Mouse (Mus musculus) MEL-GATA-1-ER (cell line): Measurements from ENCODE around the gene Dtd1.
A peak's percentile ranks its signal among the peaks of the same experiment; 100 is the strongest.

ENCODE experiments used
- DNase-seq: peaks from one replicate; pipeline ENCODE4 v3.0.0-alpha.2; 2012; ENCODE audit warnings: low read depth; ENCODE audit errors: extremely low read depth

Dtd1 gene

GRCm38 (mm10) chr2:144715211-144715768 lies 115.6 kb downstream of the Dtd1 start:
- DNase-seq, result no peak

GRCm38 (mm10) chr2:144716248-144716647 lies 116.6 kb downstream of the Dtd1 start:
- DNase-seq, result no peak

GRCm38 (mm10) chr2:144718273-144718672 lies 118.6 kb downstream of the Dtd1 start:
- DNase-seq, result no peak

- no peak for DNase-seq
These were observed 119.6 kb downstream of the Dtd1 start for GRCm38 (mm10) chr2:144719294-144719693.

GRCm38 (mm10) chr2:144719718-144720117 lies 120.0 kb downstream of the Dtd1 start:
- no peak for DNase-seq

GRCm38 (mm10) chr2:144720407-144720959 lies 120.8 kb downstream of the Dtd1 start:
- no peak for DNase-seq

GRCm38 (mm10) chr2:144724679-144725078 lies 125.0 kb downstream of the Dtd1 start:
- DNase-seq, result peak; percentile 3

- no peak for DNase-seq
These were observed 127.4 kb downstream of the Dtd1 start for GRCm38 (mm10) chr2:144727136-144727535.

- DNase-seq, result no peak
These were observed 130.1 kb downstream of the Dtd1 start for GRCm38 (mm10) chr2:144729776-144730175.

GRCm38 (mm10) chr2:144738161-144738560 lies 138.5 kb downstream of the Dtd1 start:
- no peak for DNase-seq

- no peak for DNase-seq
These were observed 138.9 kb downstream of the Dtd1 start for GRCm38 (mm10) chr2:144738576-144738975.

GRCm38 (mm10) chr2:144740577-144740997 lies 140.9 kb downstream of the Dtd1 start:
- DNase-seq, result no peak

- DNase-seq, result no peak
These were observed 142.3 kb downstream of the Dtd1 start for GRCm38 (mm10) chr2:144741973-144742372.

- no peak for DNase-seq
These were observed 143.6 kb downstream of the Dtd1 start for GRCm38 (mm10) chr2:144743316-144743715.

GRCm38 (mm10) chr2:144745266-144745665 lies 145.6 kb downstream of the Dtd1 start:
- no peak for DNase-seq

GRCm38 (mm10) chr2:144746046-144746783 lies 146.5 kb downstream of the Dtd1 start:
- no peak for DNase-seq

- DNase-seq, result no peak
These were observed 153.9 kb downstream of the Dtd1 start for GRCm38 (mm10) chr2:144753604-144754003.

GRCm38 (mm10) chr2:144755016-144755415 lies 155.3 kb downstream of the Dtd1 start:
- no peak for DNase-seq

- no peak for DNase-seq
These were observed 161.0 kb downstream of the Dtd1 start for GRCm38 (mm10) chr2:144760666-144761065.

GRCm38 (mm10) chr2:144763706-144764105 lies 164.0 kb downstream of the Dtd1 start:
- DNase-seq, result no peak

- DNase-seq, result no peak
These were observed 164.6 kb downstream of the Dtd1 start for GRCm38 (mm10) chr2:144764116-144764788.

GRCm38 (mm10) chr2:144765219-144765618 lies 165.5 kb downstream of the Dtd1 start:
- no peak for DNase-seq
